Mouse (Mus musculus) myocyte (in vitro differentiated cells): Measurements from ENCODE around the gene Gsk3b.

ENCODE experiments used
- CEBPB ChIP-seq: IDR thresholded peaks from 2 replicates; pipeline ENCODE4 v1.6.1; 2011; ENCODE audit warnings: mild to moderate bottlenecking, moderate library complexity; ENCODE audit not compliant: poor library complexity, insufficient read depth, severe bottlenecking
- E2F4 ChIP-seq: IDR thresholded peaks from one replicate; pipeline ENCODE4 v1.6.1; 2011; ENCODE audit warnings: mild to moderate bottlenecking, control low read depth, moderate library complexity; ENCODE audit not compliant: insufficient read depth
- MAX ChIP-seq: IDR thresholded peaks from one replicate; pipeline ENCODE4 v1.6.1; 2011; ENCODE audit warnings: low read depth, mild to moderate bottlenecking, control low read depth
- MYOD1 ChIP-seq, 3 experiments: IDR thresholded peaks; one replicate each; pipeline ENCODE4 v1.6.1; 2011; ENCODE audit warnings: control low read depth in 2 of 3, low read depth in 2 of 3, mild to moderate bottlenecking in 2 of 3, moderate library complexity in 1 of 3; ENCODE audit not compliant: insufficient read length in 2 of 3, control insufficient read depth in 1 of 3
- MYOG ChIP-seq, 3 experiments: IDR thresholded peaks; one replicate each; pipeline ENCODE4 v1.6.1; 2011; ENCODE audit warnings: control low read depth in 2 of 3, low read depth in 2 of 3, mild to moderate bottlenecking in 2 of 3; ENCODE audit not compliant: insufficient read length in 2 of 3, control insufficient read depth in 1 of 3, insufficient read depth in 1 of 3
- POLR2A ChIP-seq: IDR thresholded peaks from one replicate; pipeline ENCODE4 v1.6.1; 2011; ENCODE audit warnings: low read depth, mild to moderate bottlenecking, control low read depth, moderate library complexity; ENCODE audit not compliant: insufficient read length
- POLR2AphosphoS2 ChIP-seq: IDR thresholded peaks from one replicate; pipeline ENCODE4 v1.6.1; 2011; ENCODE audit warnings: low read depth, control low read depth; ENCODE audit not compliant: insufficient read length
- REST ChIP-seq: IDR thresholded peaks from one replicate; pipeline ENCODE4 v1.6.1; 2011; ENCODE audit warnings: mild to moderate bottlenecking, control low read depth, moderate library complexity; ENCODE audit not compliant: insufficient read depth, insufficient read length
- SRF ChIP-seq: IDR thresholded peaks from one replicate; pipeline ENCODE4 v1.6.1; 2011; ENCODE audit warnings: low read depth; ENCODE audit not compliant: control insufficient read depth, insufficient read length
- TCF12 ChIP-seq: IDR thresholded peaks from one replicate; pipeline ENCODE4 v1.6.1; 2011; ENCODE audit warnings: mild to moderate bottlenecking, control low read depth; ENCODE audit not compliant: poor library complexity, insufficient read depth, severe bottlenecking
- TCF3 ChIP-seq: IDR thresholded peaks from one replicate; pipeline ENCODE4 v1.6.1; 2011; ENCODE audit warnings: low read depth, control low read depth; ENCODE audit not compliant: insufficient read length
- USF1 ChIP-seq: IDR thresholded peaks from one replicate; pipeline ENCODE4 v1.6.1; 2011; ENCODE audit warnings: low read depth, mild to moderate bottlenecking, control low read depth, moderate library complexity

GRCm38 (mm10) chr16:38255927-38256326 lies 167.1 kb downstream of the Gsk3b start:
- TF ChIP-seq MYOD1 (IDR thresholded peaks at IDR 0.05; ENCODE audit: control insufficient read depth in 1 of 3, insufficient read length in 2 of 3, low read depth in 2 of 3): no peak
- no peak for TF ChIP-seq E2F4
- TF ChIP-seq MAX: no peak
- TF ChIP-seq POLR2A: no peak
- TF ChIP-seq REST: no peak
- no peak for TF ChIP-seq TCF12
- no peak for TF ChIP-seq MYOG (IDR thresholded peaks at IDR 0.05; ENCODE audit: control insufficient read depth in 1 of 3, insufficient read depth in 1 of 3, insufficient read length in 2 of 3, low read depth in 2 of 3)
- no peak for TF ChIP-seq POLR2AphosphoS2
- TF ChIP-seq USF1: no peak
- TF ChIP-seq CEBPB: no peak
- TF ChIP-seq SRF: no peak
- TF ChIP-seq TCF3: no peak
